Mouse (Mus musculus) cortical plate, adult 2 months (tissue): ENCODE results near the gene Erc1. TPM values are rescaled to one million over a fixed set of nuclear protein-coding genes. Genes with fewer than 3 reads are reported as not detected.

ENCODE experiments used
- H3K27ac ChIP-seq: fragments of 200-500 bp; 2 replicates; pipeline ENCODE4 v1.5.1; 2012; ENCODE audit warnings: low read length, control low read depth, inconsistent platforms; ENCODE audit not compliant: insufficient read depth
- H3K4me1 ChIP-seq: fragments of 200-500 bp; 2 replicates; pipeline ENCODE4 v1.6.1; 2011; ENCODE audit warnings: low read length; ENCODE audit not compliant: control insufficient read depth, insufficient read depth
- H3K4me3 ChIP-seq: fragments of 200-500 bp; 2 replicates; pipeline ENCODE4 v1.5.1; 2011; ENCODE audit warnings: mild to moderate bottlenecking, low read length, control low read depth; ENCODE audit not compliant: insufficient read depth
- CTCF ChIP-seq: fragments of 200-500 bp; IDR thresholded peaks from 2 replicates; pipeline ENCODE4 v1.5.1; 2011; ENCODE audit warnings: mild to moderate bottlenecking, control low read depth, low read length; ENCODE audit not compliant: insufficient read depth; ENCODE audit errors: extremely low read depth
- POLR2A ChIP-seq: fragments of 200-500 bp; IDR thresholded peaks from 2 replicates; pipeline ENCODE4 v1.6.1; 2011; ENCODE audit warnings: mild to moderate bottlenecking, low read length, control low read depth; ENCODE audit not compliant: insufficient read depth; ENCODE audit errors: extremely low read depth
- polyA plus RNA-seq: library from polyadenylated mRNA; depleted of rRNA; stranded (reverse); fragments of >200 nt; gene quantifications from 2 replicates; pipeline ENCODE4 v1.2.3, GENCODE M21; 2012

Erc1 gene
- polyA plus RNA-seq, 1 experiment, result 21.3 TPM

- TF ChIP-seq CTCF (no peak), POLR2A (no peak)
- no peak overlapping the region for H3K27ac ChIP-seq
- peaks cover 3% of the 10 kb centered on the region; the same call in 1 of the 2 replicates for H3K4me1 ChIP-seq
- H3K4me3 ChIP-seq, result no peak overlapping the region
Measured at GRCm38 (mm10) chr6:119584061-119584460, 263.9 kb downstream of the Erc1 start.

GRCm38 (mm10) chr6:119583165-119583564, 264.8 kb downstream of the Erc1 start:
- no peak overlapping the region for H3K4me3 ChIP-seq
- H3K4me1 ChIP-seq, result peaks cover 3% of the 10 kb centered on the region; the same call in 1 of the 2 replicates
- no peak for TF ChIP-seq CTCF
- no peak for TF ChIP-seq POLR2A
- no peak overlapping the region for H3K27ac ChIP-seq

- H3K4me1 ChIP-seq, result no peaks in the 10 kb centered on the region
- no peak overlapping the region for H3K4me3 ChIP-seq
- TF ChIP-seq CTCF (no peak), POLR2A (no peak)
- H3K27ac ChIP-seq, result no peak overlapping the region
Measured at GRCm38 (mm10) chr6:119576706-119577105, 271.3 kb downstream of the Erc1 start.

GRCm38 (mm10) chr6:119575331-119575730, 272.6 kb downstream of the Erc1 start:
- no peak overlapping the region for H3K27ac ChIP-seq
- no peak overlapping the region for H3K4me3 ChIP-seq
- no peaks in the 10 kb centered on the region for H3K4me1 ChIP-seq
- TF ChIP-seq CTCF (no peak), POLR2A (no peak)

- Histone ChIP-seq H3K4me3 (no peak overlapping the region), H3K4me1 (no peaks in the 10 kb centered on the region), H3K27ac (no peak overlapping the region)
- no peak for TF ChIP-seq CTCF
- no peak for TF ChIP-seq POLR2A
Measured at GRCm38 (mm10) chr6:119572296-119572695, 275.7 kb downstream of the Erc1 start.

- H3K27ac ChIP-seq, result no peak overlapping the region
- TF ChIP-seq POLR2A (no peak), CTCF (no peak)
- no peak overlapping the region for H3K4me3 ChIP-seq
- no peaks in the 10 kb centered on the region for H3K4me1 ChIP-seq
Measured at GRCm38 (mm10) chr6:119570797-119571196, 277.2 kb downstream of the Erc1 start.

GRCm38 (mm10) chr6:119568339-119568738, 279.6 kb downstream of the Erc1 start:
- Histone ChIP-seq H3K27ac (no peak overlapping the region), H3K4me1 (no peaks in the 10 kb centered on the region), H3K4me3 (no peak overlapping the region)
- no peak for TF ChIP-seq POLR2A
- no peak for TF ChIP-seq CTCF

- H3K4me3 ChIP-seq, result no peak overlapping the region
- no peak overlapping the region for H3K27ac ChIP-seq
- no peaks in the 10 kb centered on the region for H3K4me1 ChIP-seq
- TF ChIP-seq POLR2A (no peak), CTCF (no peak)
Measured at GRCm38 (mm10) chr6:119565451-119566379, 282.3 kb downstream of the Erc1 start.

GRCm38 (mm10) chr6:119562558-119562957, 285.4 kb downstream of the Erc1 start:
- Histone ChIP-seq H3K4me1 (no peaks in the 10 kb centered on the region), H3K27ac (no peak overlapping the region), H3K4me3 (no peak overlapping the region)
- TF ChIP-seq POLR2A (no peak), CTCF (no peak)

- TF ChIP-seq CTCF, result no peak
- no peak for TF ChIP-seq POLR2A
- Histone ChIP-seq H3K4me3 (no peak overlapping the region), H3K4me1 (no peaks in the 10 kb centered on the region), H3K27ac (no peak overlapping the region)
Measured at GRCm38 (mm10) chr6:119558855-119559254, 289.1 kb downstream of the Erc1 start.

GRCm38 (mm10) chr6:119554439-119554838, 293.5 kb downstream of the Erc1 start:
- Histone ChIP-seq H3K4me1 (no peaks in the 10 kb centered on the region), H3K4me3 (no peak overlapping the region), H3K27ac (no peak overlapping the region)
- TF ChIP-seq CTCF, result no peak
- TF ChIP-seq POLR2A, result no peak
